Mouse (Mus musculus) frontal cortex, postnatal 25 days (tissue): ENCODE results near the gene Tspan31.
A peak's percentile ranks its signal among the peaks of the same experiment; 100 is the strongest.

Experiments
- DNase-seq, 2 experiments: peaks; one replicate each; pipeline ENCODE4 v3.0.0; 2022; ENCODE audit warnings: low spot score in 2 of 2

Gene Tspan31

DNA sequence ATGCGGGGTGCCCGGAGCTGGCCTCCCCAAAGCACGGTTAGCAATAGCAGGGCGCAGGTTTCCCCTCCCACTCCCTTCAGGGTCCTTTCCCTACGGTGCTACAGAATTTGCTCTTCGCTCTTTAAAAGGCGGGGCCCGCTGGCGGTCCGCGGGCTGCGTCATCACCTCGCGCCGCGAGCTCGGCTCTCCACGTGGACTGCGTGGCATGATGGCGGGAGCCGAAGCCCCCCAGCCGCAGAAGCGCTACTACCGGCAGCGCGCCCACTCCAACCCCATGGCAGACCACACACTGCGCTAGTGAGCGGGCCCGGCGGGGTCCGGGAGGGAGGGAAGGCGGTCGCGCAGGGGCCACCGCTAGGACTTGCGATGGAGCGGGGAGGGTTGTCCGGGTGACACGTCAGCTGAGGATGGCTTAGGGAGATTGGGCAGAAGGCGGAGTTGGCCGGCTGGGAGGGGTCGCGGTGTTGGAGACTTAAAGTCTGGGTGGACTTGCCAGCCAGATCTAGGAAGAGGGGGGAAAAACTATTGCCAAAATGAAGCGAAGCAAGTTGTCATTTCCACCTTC, 28.2 kb downstream of the Tspan31 start:
- DNase-seq: peak; percentile 85 to 86

DNA sequence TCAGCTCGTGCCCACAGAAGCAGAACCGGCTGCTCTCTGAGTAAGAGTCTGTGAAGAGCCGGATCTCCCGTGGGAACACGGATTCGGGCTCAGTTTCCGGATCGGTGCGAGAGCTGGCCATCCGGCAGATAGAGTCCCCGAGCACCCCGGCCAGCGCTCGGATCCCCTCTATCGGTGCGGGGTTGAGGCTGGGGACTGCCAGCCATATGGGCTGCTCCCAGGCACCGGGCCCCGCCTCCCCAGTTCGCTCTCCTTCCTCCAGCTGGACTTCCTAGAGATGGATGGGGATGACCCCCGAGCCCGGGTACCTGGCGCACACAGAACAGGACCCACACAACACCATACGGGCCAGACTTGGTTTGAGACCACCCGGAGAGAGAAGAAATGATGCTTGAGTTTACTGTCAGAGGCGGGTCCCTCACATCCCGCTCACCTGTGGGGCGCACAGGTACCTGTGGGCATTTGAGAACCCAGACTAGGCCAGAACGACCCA, 28.7 kb downstream of the Tspan31 start, which contains the start of the genes Mettl1 and Eef1akmt3:
Gene Mettl1, plus strand, starts transcription at position 141 of the 493 bp plus-strand sequence.
Gene Eef1akmt3, minus strand, starts transcription at position 240 of the 493 bp plus-strand sequence.
- no peak for DNase-seq

DNA sequence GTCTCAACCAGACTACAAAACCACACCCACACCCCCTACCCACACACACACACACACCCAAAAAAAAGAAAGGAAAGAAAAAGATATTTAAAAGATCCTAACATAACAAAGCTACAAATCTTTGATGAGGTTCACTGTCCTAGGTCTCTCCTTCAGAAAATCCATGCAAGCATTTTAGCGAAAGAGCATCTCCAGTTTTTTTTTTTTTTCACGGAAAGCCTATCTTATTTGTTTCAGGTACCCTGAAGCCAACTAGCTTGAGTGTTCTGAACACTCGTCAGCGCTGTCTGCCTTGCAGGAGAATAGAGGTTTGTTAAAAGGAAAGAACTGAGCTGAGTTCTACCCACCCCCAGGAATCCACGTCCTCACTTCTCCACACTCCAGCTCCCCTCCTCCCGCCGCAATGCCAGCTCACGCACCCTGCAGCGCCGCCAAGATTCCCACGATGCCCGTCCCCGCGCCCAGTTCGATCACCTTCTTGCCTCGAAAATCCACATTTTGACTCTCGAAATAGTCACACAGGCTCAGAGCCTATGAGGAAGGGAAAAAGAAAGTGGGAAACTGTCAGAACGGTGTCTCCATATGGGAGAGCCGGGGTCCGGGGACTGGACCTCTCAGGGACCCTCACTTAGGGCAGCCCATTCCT, 29.4 kb downstream of the Tspan31 start:
- DNase-seq: peak in 1 of 2 experiments; percentile 42

DNA sequence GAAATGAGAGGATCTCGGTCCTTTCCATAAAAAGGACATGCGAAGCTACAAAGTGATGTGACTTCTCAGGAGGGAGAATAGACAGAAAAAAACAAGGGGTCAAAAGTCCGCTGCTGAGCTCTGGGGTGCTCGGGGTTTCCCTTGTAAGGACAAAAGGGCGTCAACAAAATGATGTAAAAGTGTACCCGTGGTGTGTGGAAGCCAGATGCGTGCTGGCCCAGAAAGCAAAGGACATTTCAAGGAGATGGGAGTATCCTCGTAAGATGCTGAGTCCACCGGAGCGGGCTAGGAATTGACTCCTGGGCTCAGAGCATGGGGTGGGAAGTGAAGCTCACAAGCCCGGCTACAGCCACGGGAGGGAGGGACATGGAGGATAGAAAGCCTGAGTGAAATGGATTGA, 32.4 kb downstream of the Tspan31 start:
- no peak for DNase-seq

DNA sequence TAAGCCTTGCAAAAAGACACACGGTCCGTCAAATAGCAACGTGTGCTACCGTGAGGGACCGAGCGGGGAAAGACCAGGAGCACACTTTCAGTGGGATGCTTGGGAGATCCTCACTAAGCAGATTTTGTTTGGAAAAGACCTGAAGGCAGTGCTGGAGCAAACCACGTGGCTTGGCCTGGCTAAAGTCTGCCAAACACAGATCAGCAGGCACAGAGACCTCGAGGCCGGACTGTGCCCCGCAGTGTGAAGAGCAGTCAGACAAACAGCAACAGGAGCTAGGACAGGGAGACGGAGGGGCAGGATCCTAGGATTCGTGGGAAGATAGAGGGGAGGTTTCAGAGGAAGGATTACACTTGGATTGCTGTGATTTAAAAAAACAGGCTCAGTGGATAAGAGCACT, 33.8 kb downstream of the Tspan31 start:
- DNase-seq: no peak

DNA sequence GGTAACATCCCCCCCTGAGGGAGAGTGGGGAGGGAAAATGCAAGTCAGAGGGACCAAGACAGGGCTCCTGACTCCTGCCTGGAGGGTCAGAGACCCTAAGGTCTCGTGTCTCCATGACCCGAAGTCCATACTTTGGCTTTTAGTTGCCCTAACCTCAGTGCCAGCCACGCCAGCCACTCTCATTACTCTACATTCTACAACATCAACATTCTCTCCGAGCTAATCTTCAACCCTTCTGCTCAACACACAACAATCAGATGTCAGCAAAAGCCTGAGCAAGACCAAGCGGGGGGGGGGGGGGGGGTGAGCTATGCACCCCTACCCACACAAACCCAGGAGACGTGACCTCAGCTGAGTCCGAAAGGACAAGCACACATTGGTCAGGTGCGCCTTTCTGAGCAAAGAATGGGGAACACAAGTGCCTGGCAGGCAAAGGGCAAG, 36.7 kb downstream of the Tspan31 start:
- DNase-seq: no peak

DNA sequence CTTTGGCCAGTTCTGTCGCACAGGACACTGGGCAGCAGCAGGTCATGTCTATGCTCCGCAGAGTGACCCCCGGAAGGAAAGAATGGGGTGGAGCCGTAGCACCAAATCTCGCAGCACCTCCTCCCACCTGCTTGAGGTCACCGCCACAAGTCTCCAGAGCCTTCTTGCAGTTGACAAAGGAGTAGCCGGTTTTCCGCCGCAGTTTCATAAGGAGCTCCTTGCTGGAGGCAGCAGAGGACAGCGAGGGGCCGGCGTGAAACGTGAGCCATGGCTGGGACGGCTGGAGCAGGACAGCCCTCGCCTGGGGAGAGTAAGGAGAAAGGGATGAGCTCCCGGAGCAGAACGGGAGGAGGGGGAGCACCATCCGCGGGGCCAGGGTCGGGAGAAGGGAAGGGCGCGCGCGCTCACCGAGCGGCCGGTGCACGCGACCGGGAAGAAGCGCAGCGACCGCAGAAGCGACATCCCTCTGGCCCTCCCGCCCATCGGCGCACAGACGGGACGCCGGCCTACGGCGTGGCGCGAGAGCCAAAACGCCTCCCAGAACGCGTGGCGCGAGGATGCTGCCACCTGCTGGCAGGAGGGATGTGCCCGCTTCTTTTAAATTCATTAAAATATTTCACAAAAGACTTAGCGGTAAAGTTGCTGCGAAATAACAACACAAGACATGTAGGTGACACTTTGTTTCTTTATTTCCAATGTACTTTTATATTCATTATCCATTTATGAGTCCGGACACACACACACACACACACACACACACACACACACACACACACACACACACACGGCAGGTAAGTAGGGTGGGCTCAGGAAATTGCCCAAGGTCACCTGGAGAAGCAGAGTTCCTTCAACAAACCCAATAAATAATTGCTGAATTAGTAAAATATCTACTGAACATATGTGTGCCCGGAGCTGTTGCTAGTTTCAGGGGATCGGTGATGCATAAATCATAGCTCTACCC, 39.4 kb downstream of the Tspan31 start, which contains the start of gene Tsfm:
Gene Tsfm, minus strand, starts transcription at position 505 of the 961 bp plus-strand sequence.
- peak; percentile 89 for DNase-seq

DNA sequence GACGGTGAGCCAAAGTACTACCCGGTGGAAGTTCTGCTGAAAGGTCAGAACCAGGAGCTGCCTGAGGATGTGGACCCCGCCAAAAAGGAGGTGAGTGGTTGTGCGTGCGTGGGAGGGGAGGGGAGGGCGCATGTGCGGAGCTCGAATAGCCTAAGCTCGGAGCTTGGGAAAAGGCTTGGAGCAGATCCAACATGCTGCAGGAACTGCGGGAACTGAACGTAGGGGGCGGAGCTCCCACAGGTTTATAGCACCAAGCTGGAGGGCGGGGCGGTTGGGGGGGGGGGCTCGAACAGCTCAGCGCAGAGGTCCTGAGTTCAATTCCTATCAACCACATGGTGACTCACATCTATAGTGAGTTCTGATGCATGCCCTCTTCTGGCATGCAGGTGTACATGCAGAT, 51.6 kb downstream of the Tspan31 start:
- DNase-seq: no peak
